Mouse (Mus musculus) myocyte (in vitro differentiated cells): Measurements from ENCODE around the gene Atp6v1fnb.

Experiments
- MAX ChIP-seq: IDR thresholded peaks from one replicate; pipeline ENCODE4 v1.6.1; 2011; ENCODE audit warnings: low read depth, mild to moderate bottlenecking, control low read depth
- POLR2A ChIP-seq: IDR thresholded peaks from one replicate; pipeline ENCODE4 v1.6.1; 2011; ENCODE audit warnings: low read depth, mild to moderate bottlenecking, control low read depth, moderate library complexity; ENCODE audit not compliant: insufficient read length
- TCF3 ChIP-seq: IDR thresholded peaks from one replicate; pipeline ENCODE4 v1.6.1; 2011; ENCODE audit warnings: low read depth, control low read depth; ENCODE audit not compliant: insufficient read length
- USF1 ChIP-seq: IDR thresholded peaks from one replicate; pipeline ENCODE4 v1.6.1; 2011; ENCODE audit warnings: low read depth, mild to moderate bottlenecking, control low read depth, moderate library complexity

DNA sequence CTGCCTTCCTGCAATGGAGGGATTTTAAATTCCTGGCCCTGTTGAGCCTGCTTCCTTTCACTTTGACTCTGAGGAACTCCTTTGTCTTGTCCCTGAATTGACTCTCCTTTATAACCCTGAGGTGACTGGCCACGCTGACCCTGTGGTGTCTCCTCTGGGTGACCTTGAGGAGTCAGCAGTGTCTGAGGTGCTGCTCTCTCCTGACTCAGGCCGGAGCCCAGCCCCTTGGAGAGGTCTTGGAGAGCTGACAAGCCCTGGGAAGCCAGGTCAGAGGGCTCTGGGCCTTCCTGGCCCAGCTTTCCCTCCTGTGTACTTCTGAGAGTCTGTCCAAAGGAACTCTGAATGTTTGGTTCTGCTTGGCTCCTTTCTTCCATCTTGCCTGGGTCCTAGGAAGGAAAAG is 3.5 kb downstream of the Atp6v1fnb start:
- no peak for TF ChIP-seq POLR2A
- TF ChIP-seq TCF3, result no peak
- no peak for TF ChIP-seq MAX
- no peak for TF ChIP-seq USF1
